Mouse (Mus musculus) central nervous system, embryonic 18 days (tissue): ENCODE measurements around the gene Tas2r144. TPM values are rescaled to one million over a fixed set of nuclear protein-coding genes. Genes with fewer than 3 reads are reported as not detected.

Source experiments
- polyA plus RNA-seq: library from polyadenylated mRNA; depleted of rRNA; stranded (reverse); fragments of >200 nt; gene quantifications from 2 replicates; pipeline ENCODE4 v1.2.3, GENCODE M21; 2012; rRNA removed

The Tas2r144 gene
- not detected in 2 replicates for polyA plus RNA-seq

GRCm38 (mm10) chr6:42215028-42215427 lies at the start of gene Tas2r144:
Gene Tas2r144, plus strand, starts transcription at chr6:42215328.

GRCm38 (mm10) chr6:42245711-42246353 lies 30.7 kb downstream of the Tas2r144 start, which contains the start of gene Gstk1:
Gene Gstk1, plus strand, starts transcription at chr6:42245935.

GRCm38 (mm10) chr6:42261524-42262170 lies 46.5 kb downstream of the Tas2r144 start, which contains the start of gene Tmem139:
Gene Tmem139, plus strand, starts transcription at chr6:42261970.

GRCm38 (mm10) chr6:42264626-42265312 lies 49.6 kb downstream of the Tas2r144 start, which contains the start of gene Casp2:
Gene Casp2, plus strand, starts transcription at chr6:42264985.

Other genes with a start within 250 kb of the Tas2r144 start
- gene Sval3, start 247.2 kb upstream of the Tas2r144 start, polyA plus RNA-seq, result not detected in 2 replicates
- not detected in 2 replicates for gene Sva, start 176.9 kb upstream of the Tas2r144 start, polyA plus RNA-seq
- not detected in 2 replicates for gene Tas2r139, start 74.4 kb upstream of the Tas2r144 start, polyA plus RNA-seq
- 8.2 and 10.8 TPM in 2 replicates for gene Gstk1, start 30.6 kb downstream of the Tas2r144 start, polyA plus RNA-seq
- gene Tmem139, start 46.6 kb downstream of the Tas2r144 start, polyA plus RNA-seq, result 0.16 and 0.18 TPM in 2 replicates
- gene Casp2, start 49.7 kb downstream of the Tas2r144 start, polyA plus RNA-seq, result 59.8 and 62.0 TPM in 2 replicates
- gene Clcn1, start 71.4 kb downstream of the Tas2r144 start, polyA plus RNA-seq, result 8.6 and 8.9 TPM in 2 replicates
- 46.9 and 48.4 TPM in 2 replicates for gene Fam131b, start 109.3 kb downstream of the Tas2r144 start, polyA plus RNA-seq
- 43.5 and 43.8 TPM in 2 replicates for gene Zyx, start 134.3 kb downstream of the Tas2r144 start, polyA plus RNA-seq
- 0.52 and 0.90 TPM in 2 replicates for gene Epha1, start 157.9 kb downstream of the Tas2r144 start, polyA plus RNA-seq
- gene Tas2r143, start 184.9 kb downstream of the Tas2r144 start, polyA plus RNA-seq, result not detected in 2 replicates
- 0.05 TPM in 1 of 2 replicates, not detected in the other for gene Tas2r135, start 190.1 kb downstream of the Tas2r144 start, polyA plus RNA-seq
- gene Tas2r126, start 219.2 kb downstream of the Tas2r144 start, polyA plus RNA-seq, result not detected in 2 replicates
- gene Olfr458, start 249.9 kb downstream of the Tas2r144 start, polyA plus RNA-seq, result not detected in 2 replicates